Mouse (Mus musculus) intestine, postnatal 0 days (tissue): Measurements from ENCODE around the gene Pigr. TPM values are rescaled to one million over a fixed set of nuclear protein-coding genes. Genes with fewer than 3 reads are reported as not detected.

ENCODE experiments used
- ATAC-seq: fragments of 200-750 bp; cut with Nextera tagmentation; 2 replicates; pipeline ENCODE4 v1.8.0; 2017; ENCODE audit warnings: mild to moderate bottlenecking, moderate TSS enrichment, moderate library complexity
- H3K27ac ChIP-seq: fragments of 300-500 bp; sonication (generic); 2 replicates; pipeline ENCODE4 v1.5.1; 2014; ENCODE audit warnings: mild to moderate bottlenecking, low read depth, low read length, moderate library complexity
- H3K27me3 ChIP-seq: fragments of 300-500 bp; sonication (generic); replicated peaks from 2 replicates; pipeline ENCODE4 v1.6.1; 2014; ENCODE audit warnings: low read length, mixed read lengths; ENCODE audit not compliant: control insufficient read depth, insufficient read depth
- H3K36me3 ChIP-seq: fragments of 300-500 bp; sonication (generic); 2 replicates; pipeline ENCODE4 v1.6.1; 2014; ENCODE audit warnings: mild to moderate bottlenecking, moderate library complexity; ENCODE audit not compliant: control insufficient read depth, insufficient read depth
- H3K4me1 ChIP-seq: fragments of 300-500 bp; sonication (generic); replicated peaks from 2 replicates; pipeline ENCODE4 v1.6.1; 2014; ENCODE audit warnings: antibody characterized with exemption, low read length, mixed read lengths; ENCODE audit not compliant: control insufficient read depth, insufficient read depth
- H3K4me2 ChIP-seq: fragments of 300-500 bp; sonication (generic); replicated peaks from 2 replicates; pipeline ENCODE4 v1.6.1; 2014; ENCODE audit warnings: low read depth, mild to moderate bottlenecking, moderate library complexity
- H3K4me3 ChIP-seq: fragments of 300-500 bp; sonication (generic); 2 replicates; pipeline ENCODE4 v1.5.1; 2014; ENCODE audit warnings: low read depth, low read length
- H3K9ac ChIP-seq: fragments of 300-500 bp; sonication (generic); 2 replicates; pipeline ENCODE4 v1.6.1; 2014; ENCODE audit warnings: mild to moderate bottlenecking, low read depth, low read length
- H3K9me3 ChIP-seq: fragments of 300-500 bp; sonication (generic); 2 replicates; pipeline ENCODE4 v1.6.1; 2016; ENCODE audit warnings: mixed run types; ENCODE audit not compliant: control insufficient read depth
- CTCF ChIP-seq: sonication (generic); IDR thresholded peaks from 2 replicates; pipeline ENCODE4 v1.5.1; 2016; ENCODE audit warnings: low read depth, mild to moderate bottlenecking, control low read depth, antibody characterized with exemption, moderate library complexity
- WGBS: fragments of 180-500 bp; shearing (Covaris S2); extraction: QIAGEN DNeasy Blood & Tissue Kit; methylation state at CpG from one replicate; pipeline ENCODE4 v1.1.7; 2014; 5-methylcytosine and 5-hydroxymethylcytosine counted together
- polyA plus RNA-seq: library from polyadenylated mRNA; unstranded; fragments of >200 nt; fragmentation: Nextera tagmentation; extraction: Ambion mirVana; gene quantifications from 2 replicates; pipeline ENCODE4 v1.2.1, GENCODE M21; 2015

Pigr gene
- polyA plus RNA-seq, 1 experiment from 2014 or later = 14.0 TPM

- TF ChIP-seq CTCF = no peak
- 0 out of 2 replicates have a peak, but pooled peaks cover 10% of the 10 kb centered on the region for H3K4me1 ChIP-seq
- H3K27me3 ChIP-seq = no peaks in the 10 kb centered on the region
- no peak overlapping the region for H3K4me3 ChIP-seq
- ATAC-seq = peak; percentile 32
- H3K27ac ChIP-seq = peak overlapping the region; percentile 36
- H3K4me2 ChIP-seq = no peak overlapping the region
- H3K9me3 ChIP-seq = no peaks in the 10 kb centered on the region
- H3K36me3 ChIP-seq = no peaks in the 10 kb centered on the region
- 28% methylated on average over 9 of the region's 9 CpGs for WGBS
- no peak overlapping the region for H3K9ac ChIP-seq
Observed at GRCm38 (mm10) chr1:130821911-130822625, 4.4 kb upstream of the Pigr start.

- H3K27ac ChIP-seq = no peak overlapping the region
- H3K4me1 ChIP-seq = 0 out of 2 replicates have a peak, but pooled peaks cover 5% of the 10 kb centered on the region
- WGBS = 67% methylated on average over 4 of the region's 4 CpGs
- H3K36me3 ChIP-seq = no peaks in the 10 kb centered on the region
- H3K4me2 ChIP-seq = peak overlapping the region; percentile 40
- no peak for ATAC-seq
- no peaks in the 10 kb centered on the region for H3K9me3 ChIP-seq
- H3K4me3 ChIP-seq = 0 out of 2 replicates have a peak overlapping the region, but pooled peaks have one; percentile 5
- no peak overlapping the region for H3K9ac ChIP-seq
- no peaks in the 10 kb centered on the region for H3K27me3 ChIP-seq
- no peak for TF ChIP-seq CTCF
Observed at GRCm38 (mm10) chr1:130828656-130829055, 2.2 kb downstream of the Pigr start.

- 47% methylated on average over 8 of the region's 8 CpGs for WGBS
- no peak for ATAC-seq
- Histone ChIP-seq H3K4me3 (no peak overlapping the region), H3K36me3 (no peaks in the 10 kb centered on the region), H3K9ac (no peak overlapping the region), H3K27ac (0 out of 2 replicates have a peak overlapping the region, but pooled peaks have one; percentile 1), H3K4me2 (no peak overlapping the region; the same call in 1 of the 2 replicates), H3K9me3 (no peaks in the 10 kb centered on the region), H3K4me1 (0 out of 2 replicates have a peak, but pooled peaks cover 5% of the 10 kb centered on the region), H3K27me3 (no peaks in the 10 kb centered on the region)
- no peak for TF ChIP-seq CTCF
Observed at GRCm38 (mm10) chr1:130829906-130830830, 3.7 kb downstream of the Pigr start.

- ATAC-seq = peak; percentile 90
Observed at GRCm38 (mm10) chr1:130832230-130833149, 6.0 kb downstream of the Pigr start.

GRCm38 (mm10) chr1:130835161-130835936 lies 8.9 kb downstream of the Pigr start:
- ATAC-seq = no peak
- H3K27ac ChIP-seq = no peak overlapping the region
- H3K9me3 ChIP-seq = no peaks in the 10 kb centered on the region
- H3K9ac ChIP-seq = no peak overlapping the region
- H3K4me3 ChIP-seq = no peak overlapping the region
- no peak for TF ChIP-seq CTCF
- no peaks in the 10 kb centered on the region; the same call in 1 of the 2 replicates for H3K4me1 ChIP-seq
- no peaks in the 10 kb centered on the region for H3K36me3 ChIP-seq
- 74% methylated on average over 6 of the region's 6 CpGs for WGBS
- H3K27me3 ChIP-seq = no peaks in the 10 kb centered on the region
- H3K4me2 ChIP-seq = no peak overlapping the region

More at GRCm38 (mm10) chr1:130832230-130833149, 6.0 kb downstream of the Pigr start:
- Histone ChIP-seq H3K4me2 (no peak overlapping the region), H3K36me3 (no peaks in the 10 kb centered on the region), H3K27ac (peak overlapping the region; percentile 74), H3K27me3 (no peaks in the 10 kb centered on the region), H3K4me3 (no peak overlapping the region), H3K9ac (no peak overlapping the region), H3K9me3 (no peaks in the 10 kb centered on the region), H3K4me1 (no peaks in the 10 kb centered on the region)
- 37% methylated on average over 5 of the region's 5 CpGs for WGBS
- no peak for TF ChIP-seq CTCF
